Mouse (Mus musculus) spleen, postnatal 14 days (tissue): ENCODE measurements around the gene 6430548M08Rik.

ENCODE experiments used
- DNase-seq, 2 experiments: peaks; one replicate each; pipeline ENCODE4 v3.0.0; 2021 to 2022; ENCODE audit warnings: low spot score in 2 of 2

Gene 6430548M08Rik

GRCm38 (mm10) chr8:120181861-120182414 lies 68.0 kb downstream of the 6430548M08Rik start:
- no peak for DNase-seq

- no peak for DNase-seq
These were observed 70.4 kb downstream of the 6430548M08Rik start for GRCm38 (mm10) chr8:120184366-120184765.

GRCm38 (mm10) chr8:120184850-120185792 lies 71.2 kb downstream of the 6430548M08Rik start:
- DNase-seq: no peak

GRCm38 (mm10) chr8:120186454-120186853 lies 72.5 kb downstream of the 6430548M08Rik start:
- no peak for DNase-seq

GRCm38 (mm10) chr8:120188510-120188909 lies 74.6 kb downstream of the 6430548M08Rik start:
- DNase-seq: no peak

GRCm38 (mm10) chr8:120189440-120189839 lies 75.5 kb downstream of the 6430548M08Rik start:
- DNase-seq: no peak

- DNase-seq: no peak
These were observed 76.3 kb downstream of the 6430548M08Rik start for GRCm38 (mm10) chr8:120190107-120190809.

- peak in 1 of 2 experiments; percentile 17 for DNase-seq
These were observed 77.0 kb downstream of the 6430548M08Rik start for GRCm38 (mm10) chr8:120190810-120191413.

- no peak for DNase-seq
These were observed 77.7 kb downstream of the 6430548M08Rik start for GRCm38 (mm10) chr8:120191633-120192032.

- DNase-seq: no peak
These were observed 78.2 kb downstream of the 6430548M08Rik start for GRCm38 (mm10) chr8:120192118-120192517.

GRCm38 (mm10) chr8:120201351-120201750 lies 87.4 kb downstream of the 6430548M08Rik start:
- DNase-seq: no peak

- no peak for DNase-seq
These were observed 88.6 kb downstream of the 6430548M08Rik start for GRCm38 (mm10) chr8:120202546-120202945.

- DNase-seq: no peak
These were observed 90.9 kb downstream of the 6430548M08Rik start for GRCm38 (mm10) chr8:120204736-120205360.

GRCm38 (mm10) chr8:120205916-120206315 lies 92.0 kb downstream of the 6430548M08Rik start:
- DNase-seq: no peak

GRCm38 (mm10) chr8:120207364-120207763 lies 93.4 kb downstream of the 6430548M08Rik start:
- no peak for DNase-seq

- DNase-seq: no peak
These were observed 94.2 kb downstream of the 6430548M08Rik start for GRCm38 (mm10) chr8:120208113-120208512.

GRCm38 (mm10) chr8:120211345-120211744 lies 97.4 kb downstream of the 6430548M08Rik start:
- no peak for DNase-seq

- no peak for DNase-seq
These were observed 98.6 kb downstream of the 6430548M08Rik start for GRCm38 (mm10) chr8:120212596-120212995.

- no peak for DNase-seq
These were observed 99.3 kb downstream of the 6430548M08Rik start for GRCm38 (mm10) chr8:120213229-120213628.

GRCm38 (mm10) chr8:120213939-120214338 lies 100.0 kb downstream of the 6430548M08Rik start:
- DNase-seq: no peak
